Mouse (Mus musculus) embryonic facial prominence, embryonic 11.5 days (tissue): Measurements from ENCODE around the gene Gm49450. TPM values are rescaled to one million over a fixed set of nuclear protein-coding genes. Genes with fewer than 3 reads are reported as not detected.

Source experiments
- ATAC-seq: fragments of 200-750 bp; cut with Nextera tagmentation; replicated peaks from 2 replicates; pipeline ENCODE4 v1.8.0; 2017; ENCODE audit warnings: low read depth; ENCODE audit not compliant: insufficient number of reproducible peaks, low FRiP score, low TSS enrichment
- DNase-seq: peaks from one replicate; pipeline ENCODE4 v3.0.0-alpha.2; 2015; ENCODE audit warnings: low spot score
- H3K27ac ChIP-seq: fragments of 300-500 bp; sonication (generic); replicated peaks from 2 replicates; pipeline ENCODE4 v1.5.1; 2014; ENCODE audit warnings: mild to moderate bottlenecking, low read depth, low read length, control low read depth
- H3K27me3 ChIP-seq: fragments of 300-500 bp; sonication (generic); 2 replicates; pipeline ENCODE4 v1.6.1; 2014; ENCODE audit warnings: mild to moderate bottlenecking, low read length, moderate library complexity, mixed read lengths; ENCODE audit not compliant: control insufficient read depth, insufficient read depth
- H3K36me3 ChIP-seq: fragments of 300-500 bp; sonication (generic); replicated peaks from 2 replicates; pipeline ENCODE4 v1.6.1; 2014; ENCODE audit warnings: low read depth, mild to moderate bottlenecking, low read length, moderate library complexity, mixed read lengths; ENCODE audit not compliant: control insufficient read depth, insufficient read depth
- H3K4me1 ChIP-seq: fragments of 300-500 bp; sonication (generic); 2 replicates; pipeline ENCODE4 v1.6.1; 2014; ENCODE audit warnings: low read length, mixed read lengths; ENCODE audit not compliant: control insufficient read depth, insufficient read depth
- H3K4me2 ChIP-seq: fragments of 300-500 bp; sonication (generic); 2 replicates; pipeline ENCODE4 v1.6.1; 2014; ENCODE audit warnings: low read depth, mild to moderate bottlenecking, control low read depth, low read length, moderate library complexity
- H3K4me3 ChIP-seq: fragments of 300-500 bp; sonication (generic); 2 replicates; pipeline ENCODE4 v1.5.1; 2014; ENCODE audit warnings: low read depth, low read length, control low read depth
- H3K9ac ChIP-seq: fragments of 300-500 bp; sonication (generic); replicated peaks from 2 replicates; pipeline ENCODE4 v1.6.1; 2014; ENCODE audit warnings: mild to moderate bottlenecking, control low read depth, low read length
- H3K9me3 ChIP-seq: fragments of 300-500 bp; sonication (generic); replicated peaks from 2 replicates; pipeline ENCODE4 v1.6.1; 2016; ENCODE audit warnings: mild to moderate bottlenecking, low read length, inconsistent platforms, mixed read lengths; ENCODE audit not compliant: control insufficient read depth
- WGBS: fragments of 180-500 bp; shearing (Covaris S2); extraction: QIAGEN DNeasy Blood & Tissue Kit; methylation state at CpG from one replicate; pipeline ENCODE4 v1.1.7; 2014; 5-methylcytosine and 5-hydroxymethylcytosine counted together
- polyA plus RNA-seq: library from polyadenylated mRNA; unstranded; fragments of >200 nt; fragmentation: Nextera tagmentation; extraction: Ambion mirVana; gene quantifications from 2 replicates; pipeline ENCODE4 v1.2.1, GENCODE M21; 2014

Gm49450 gene
- polyA plus RNA-seq, 1 experiment from 2014 or later, result not detected

GRCm38 (mm10) chr15:98930998-98931397 is 22.4 kb downstream of the Gm49450 start:
- Histone ChIP-seq H3K36me3 (no peaks in the 10 kb centered on the region), H3K4me2 (no peak overlapping the region), H3K27me3 (no peaks in the 10 kb centered on the region), H3K9ac (no peak overlapping the region), H3K4me3 (no peak overlapping the region), H3K9me3 (no peaks in the 10 kb centered on the region), H3K4me1 (0 out of 2 replicates have a peak, but pooled peaks cover 3% of the 10 kb centered on the region), H3K27ac (no peak overlapping the region)
- ATAC-seq, result no peak
- 75% methylated on average over 3 of the region's 3 CpGs for WGBS
- no peak for DNase-seq

- Histone ChIP-seq H3K9ac (no peak overlapping the region), H3K27me3 (no peaks in the 10 kb centered on the region), H3K36me3 (no peaks in the 10 kb centered on the region), H3K4me2 (no peak overlapping the region), H3K4me3 (no peak overlapping the region), H3K4me1 (no peaks in the 10 kb centered on the region), H3K9me3 (no peaks in the 10 kb centered on the region), H3K27ac (no peak overlapping the region)
- no peak for ATAC-seq
- no peak for DNase-seq
- WGBS, result 53% methylated on average over 8 of the region's 8 CpGs
These were observed 23.2 kb downstream of the Gm49450 start for GRCm38 (mm10) chr15:98930017-98930734.

GRCm38 (mm10) chr15:98928598-98929240 is 24.6 kb downstream of the Gm49450 start:
- Histone ChIP-seq H3K4me3 (no peak overlapping the region), H3K9me3 (no peaks in the 10 kb centered on the region), H3K4me2 (no peak overlapping the region), H3K27me3 (no peaks in the 10 kb centered on the region), H3K9ac (peak overlapping the region; percentile 1; the same call in 1 of the 2 replicates), H3K27ac (0 out of 2 replicates have a peak overlapping the region, but pooled peaks have one; percentile 28), H3K36me3 (no peaks in the 10 kb centered on the region), H3K4me1 (no peaks in the 10 kb centered on the region)
- DNase-seq, result peak; percentile 88
- WGBS, result 11% methylated on average over 13 of the region's 13 CpGs
- ATAC-seq, result peak; percentile 54

GRCm38 (mm10) chr15:98927566-98927965 is 25.8 kb downstream of the Gm49450 start:
- no peak overlapping the region for H3K27ac ChIP-seq
- no peak overlapping the region for H3K4me3 ChIP-seq
- H3K4me2 ChIP-seq, result no peak overlapping the region
- H3K9ac ChIP-seq, result no peak overlapping the region
- DNase-seq (no peak), ATAC-seq (no peak)
- H3K4me1 ChIP-seq, result no peaks in the 10 kb centered on the region
- no peaks in the 10 kb centered on the region for H3K36me3 ChIP-seq
- no peaks in the 10 kb centered on the region for H3K9me3 ChIP-seq
- 91% methylated on average over 5 of the region's 5 CpGs for WGBS
- H3K27me3 ChIP-seq, result no peaks in the 10 kb centered on the region

- H3K27me3 ChIP-seq, result no peaks in the 10 kb centered on the region
- H3K4me3 ChIP-seq, result no peak overlapping the region
- WGBS, result 79% methylated on average over 3 of the region's 3 CpGs
- no peak overlapping the region for H3K4me2 ChIP-seq
- H3K4me1 ChIP-seq, result no peaks in the 10 kb centered on the region
- ATAC-seq, result no peak
- no peaks in the 10 kb centered on the region for H3K36me3 ChIP-seq
- no peaks in the 10 kb centered on the region for H3K9me3 ChIP-seq
- no peak overlapping the region for H3K9ac ChIP-seq
- no peak overlapping the region for H3K27ac ChIP-seq
- DNase-seq, result no peak
These were observed 28.7 kb downstream of the Gm49450 start for GRCm38 (mm10) chr15:98924682-98925081.

GRCm38 (mm10) chr15:98923031-98923537 is 30.3 kb downstream of the Gm49450 start:
- H3K9me3 ChIP-seq, result no peaks in the 10 kb centered on the region
- no peaks in the 10 kb centered on the region for H3K27me3 ChIP-seq
- H3K4me3 ChIP-seq, result no peak overlapping the region
- no peaks in the 10 kb centered on the region for H3K36me3 ChIP-seq
- no peak overlapping the region for H3K9ac ChIP-seq
- ATAC-seq, result no peak
- WGBS, result 70% methylated on average over 2 of the region's 2 CpGs
- H3K27ac ChIP-seq, result no peak overlapping the region
- H3K4me2 ChIP-seq, result no peak overlapping the region
- no peak for DNase-seq
- H3K4me1 ChIP-seq, result no peaks in the 10 kb centered on the region

GRCm38 (mm10) chr15:98922581-98922980 is 30.8 kb downstream of the Gm49450 start:
- no peak for ATAC-seq
- Histone ChIP-seq H3K27ac (no peak overlapping the region), H3K27me3 (no peaks in the 10 kb centered on the region), H3K4me3 (no peak overlapping the region), H3K9me3 (no peaks in the 10 kb centered on the region), H3K36me3 (no peaks in the 10 kb centered on the region), H3K9ac (no peak overlapping the region), H3K4me1 (no peaks in the 10 kb centered on the region), H3K4me2 (no peak overlapping the region)
- 61% methylated on average over 3 of the region's 3 CpGs for WGBS
- no peak for DNase-seq

GRCm38 (mm10) chr15:98921510-98921909 is 31.8 kb downstream of the Gm49450 start:
- no peaks in the 10 kb centered on the region for H3K36me3 ChIP-seq
- H3K4me3 ChIP-seq, result no peak overlapping the region
- no peak overlapping the region for H3K4me2 ChIP-seq
- H3K27me3 ChIP-seq, result no peaks in the 10 kb centered on the region
- WGBS, result 72% methylated on average over 5 of the region's 5 CpGs
- H3K27ac ChIP-seq, result no peak overlapping the region
- H3K9me3 ChIP-seq, result no peaks in the 10 kb centered on the region
- no peak overlapping the region for H3K9ac ChIP-seq
- H3K4me1 ChIP-seq, result no peaks in the 10 kb centered on the region
- DNase-seq, result no peak
- ATAC-seq, result no peak
